Mouse (Mus musculus) intestine, embryonic 15.5 days (tissue): Measurements from ENCODE around the gene Clca2. TPM values are rescaled to one million over a fixed set of nuclear protein-coding genes. Genes with fewer than 3 reads are reported as not detected.
A peak's percentile ranks its signal among the peaks of the same experiment; 100 is the strongest.

ENCODE experiments used
- ATAC-seq: fragments of 200-750 bp; cut with Nextera tagmentation; 2 replicates; pipeline ENCODE4 v1.8.0; 2017; ENCODE audit warnings: moderate TSS enrichment, moderate library complexity
- H3K27ac ChIP-seq: fragments of 300-500 bp; sonication (generic); 2 replicates; pipeline ENCODE4 v1.5.1; 2015; ENCODE audit warnings: mild to moderate bottlenecking, inconsistent platforms
- H3K27me3 ChIP-seq: fragments of 300-500 bp; sonication (generic); replicated peaks from 2 replicates; pipeline ENCODE4 v1.6.1; 2015; ENCODE audit warnings: inconsistent platforms
- H3K36me3 ChIP-seq: fragments of 300-500 bp; sonication (generic); 2 replicates; pipeline ENCODE4 v1.6.1; 2015; ENCODE audit warnings: inconsistent platforms
- H3K4me1 ChIP-seq: fragments of 300-500 bp; sonication (generic); replicated peaks from 2 replicates; pipeline ENCODE4 v1.6.1; 2015; ENCODE audit warnings: inconsistent platforms
- H3K4me2 ChIP-seq: fragments of 300-500 bp; sonication (generic); replicated peaks from 2 replicates; pipeline ENCODE4 v1.6.1; 2015; ENCODE audit warnings: mild to moderate bottlenecking, inconsistent platforms
- H3K4me3 ChIP-seq: fragments of 300-500 bp; sonication (generic); replicated peaks from 2 replicates; pipeline ENCODE4 v1.5.1; 2015; ENCODE audit warnings: inconsistent platforms
- H3K9ac ChIP-seq: fragments of 300-500 bp; sonication (generic); 2 replicates; pipeline ENCODE4 v1.6.1; 2015; ENCODE audit warnings: inconsistent platforms
- H3K9me3 ChIP-seq: fragments of 300-500 bp; sonication (generic); 2 replicates; pipeline ENCODE4 v1.6.1; 2016; ENCODE audit warnings: inconsistent platforms
- WGBS: fragments of 180-500 bp; shearing (Covaris S2); methylation state at CpG from one replicate; pipeline ENCODE4 v1.1.7; 2015; 5-methylcytosine and 5-hydroxymethylcytosine counted together
- polyA plus RNA-seq: library from polyadenylated mRNA; unstranded; fragments of >200 nt; fragmentation: Nextera tagmentation; extraction: Ambion mirVana; gene quantifications from 2 replicates; pipeline ENCODE4 v1.2.1, GENCODE M21; 2015

Gene Clca2
- polyA plus RNA-seq, 1 experiment from 2014 or later: 0.50 TPM

DNA sequence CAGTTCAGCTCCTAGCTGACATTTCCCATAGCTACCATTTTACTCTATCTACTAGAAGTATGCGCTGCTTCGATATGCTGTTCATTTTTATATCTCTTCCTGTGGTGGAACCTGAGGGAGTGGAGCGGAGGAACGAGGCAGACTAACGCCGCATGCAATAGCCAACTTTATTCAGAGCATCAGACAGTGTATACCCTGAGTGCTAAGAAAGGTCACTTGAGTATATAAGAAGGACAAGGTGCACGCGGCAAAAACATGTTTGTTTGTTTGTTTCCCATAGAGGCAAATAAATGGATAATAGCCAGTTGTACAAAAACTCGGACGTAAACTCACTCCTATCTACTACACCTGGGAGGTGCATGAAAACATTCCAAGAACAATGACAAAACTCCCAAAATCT lies 18.4 kb upstream of the Clca2 start:
- peak overlapping the region; percentile 86; the same call in 1 of the 2 replicates for H3K27ac ChIP-seq
- H3K36me3 ChIP-seq: no peaks in the 10 kb centered on the region
- H3K4me1 ChIP-seq: no peaks in the 10 kb centered on the region
- no peaks in the 10 kb centered on the region for H3K9me3 ChIP-seq
- no peaks in the 10 kb centered on the region for H3K27me3 ChIP-seq
- H3K4me3 ChIP-seq: peak overlapping the region; percentile 84
- no peak for ATAC-seq
- H3K4me2 ChIP-seq: peak overlapping the region; percentile 70
- H3K9ac ChIP-seq: peak overlapping the region; percentile 52
- 82% methylated on average over 10 of the region's 10 CpGs for WGBS

DNA sequence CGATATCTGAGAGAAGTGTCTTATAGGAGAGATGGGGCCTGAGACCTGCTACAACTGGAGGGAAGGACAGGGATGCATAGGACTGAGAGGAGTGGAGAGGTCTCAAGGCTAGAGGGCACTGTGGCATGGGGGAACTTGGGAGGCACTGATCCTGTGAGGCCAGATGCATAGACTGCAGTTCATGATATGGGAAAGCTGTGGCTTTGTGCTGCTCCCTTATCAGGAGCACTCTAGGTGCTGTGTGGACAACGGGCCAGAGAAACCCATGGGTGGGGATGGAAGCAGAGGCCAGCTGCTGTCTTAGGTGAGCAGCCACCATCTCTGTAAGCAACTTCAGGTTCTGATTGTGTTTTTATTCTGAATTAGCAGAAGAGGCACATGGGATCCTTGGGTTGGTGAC lies 15.9 kb upstream of the Clca2 start:
- H3K9me3 ChIP-seq: no peaks in the 10 kb centered on the region
- no peaks in the 10 kb centered on the region for H3K27me3 ChIP-seq
- H3K9ac ChIP-seq: no peak overlapping the region
- no peaks in the 10 kb centered on the region for H3K36me3 ChIP-seq
- H3K4me2 ChIP-seq: no peak overlapping the region
- no peak overlapping the region for H3K27ac ChIP-seq
- no peaks in the 10 kb centered on the region for H3K4me1 ChIP-seq
- ATAC-seq: no peak
- WGBS: 83% methylated on average over 2 of the region's 2 CpGs
- H3K4me3 ChIP-seq: no peak overlapping the region

DNA sequence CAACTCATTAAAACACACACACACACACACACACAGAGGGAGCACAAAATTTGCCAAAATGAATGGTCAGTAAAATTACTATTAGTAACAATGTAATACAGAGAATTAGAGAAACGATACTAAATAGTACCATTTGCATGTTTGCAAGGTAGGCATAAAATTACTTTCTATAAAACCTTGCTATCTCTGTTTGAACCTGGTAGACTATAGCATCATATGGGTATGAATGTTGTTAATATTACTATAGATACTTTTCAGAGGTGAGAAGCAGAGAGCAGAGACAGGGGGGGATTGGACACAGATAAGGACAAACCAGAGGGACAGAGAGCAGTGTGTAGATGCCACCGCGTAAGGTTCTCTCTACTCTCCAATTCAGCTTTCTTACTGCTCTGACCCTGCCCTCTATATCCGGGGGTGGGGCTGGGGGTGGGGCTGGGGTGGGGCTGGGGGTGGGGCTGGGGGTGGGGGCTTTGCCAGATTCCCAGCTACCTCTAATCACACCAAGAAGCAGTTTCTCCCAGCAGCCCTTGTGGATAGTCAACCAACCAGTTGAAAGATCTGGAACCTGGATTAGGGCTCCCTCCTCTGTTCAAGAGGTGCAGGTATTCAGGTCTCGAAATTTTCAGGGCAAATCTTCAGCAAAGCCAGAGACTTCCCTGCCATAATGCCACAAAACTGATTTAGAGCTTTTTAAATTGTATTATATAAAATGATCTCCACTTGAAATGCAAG lies 6.7 kb upstream of the Clca2 start:
- no peak overlapping the region for H3K27ac ChIP-seq
- ATAC-seq: no peak
- no peak overlapping the region for H3K4me2 ChIP-seq
- no peaks in the 10 kb centered on the region for H3K36me3 ChIP-seq
- H3K4me1 ChIP-seq: no peaks in the 10 kb centered on the region
- no peak overlapping the region for H3K4me3 ChIP-seq
- no peak overlapping the region for H3K9ac ChIP-seq
- no peaks in the 10 kb centered on the region for H3K27me3 ChIP-seq
- H3K9me3 ChIP-seq: no peaks in the 10 kb centered on the region
- WGBS: 75% methylated on average over 5 of the region's 5 CpGs

DNA sequence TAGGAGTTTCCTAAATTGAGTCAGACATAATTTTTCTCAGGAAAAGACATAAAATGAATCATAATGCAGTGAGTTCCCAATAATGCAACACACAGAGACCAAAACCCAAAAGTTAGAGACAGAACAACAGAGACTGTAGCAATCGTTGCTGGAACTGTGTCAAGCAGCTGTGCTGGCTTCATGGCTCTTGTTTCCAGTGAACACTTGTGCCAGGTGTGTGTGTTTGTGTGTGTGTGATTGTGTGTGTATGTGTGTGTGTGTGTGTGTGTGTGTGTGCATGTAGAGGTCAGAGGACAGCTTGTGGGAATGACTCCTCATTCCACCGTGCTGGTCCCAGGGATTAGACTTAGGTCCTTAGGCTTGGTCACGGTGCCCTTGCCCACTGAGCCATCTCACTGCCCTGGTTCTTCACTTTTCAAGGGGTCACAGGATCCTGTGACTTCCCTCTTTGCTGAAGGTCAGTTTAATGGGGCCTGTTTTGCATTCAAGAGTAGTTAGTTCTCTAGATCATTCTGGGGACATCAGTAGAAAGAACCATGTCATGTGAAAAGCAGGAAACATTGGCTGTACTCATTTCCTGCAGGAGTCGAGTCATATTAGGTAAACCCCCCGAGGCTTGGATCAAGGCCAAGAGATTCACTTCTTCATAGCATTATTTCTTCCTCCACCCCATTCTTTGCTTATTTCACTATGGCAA lies 6.0 kb upstream of the Clca2 start:
- Histone ChIP-seq H3K27me3 (no peaks in the 10 kb centered on the region), H3K4me2 (no peak overlapping the region), H3K4me3 (no peak overlapping the region), H3K27ac (no peak overlapping the region), H3K4me1 (no peaks in the 10 kb centered on the region), H3K36me3 (no peaks in the 10 kb centered on the region), H3K9ac (no peak overlapping the region), H3K9me3 (no peaks in the 10 kb centered on the region)
- ATAC-seq: no peak; the same call in 1 of the 2 replicates
- WGBS: 54% methylated on average over 5 of the region's 5 CpGs

DNA sequence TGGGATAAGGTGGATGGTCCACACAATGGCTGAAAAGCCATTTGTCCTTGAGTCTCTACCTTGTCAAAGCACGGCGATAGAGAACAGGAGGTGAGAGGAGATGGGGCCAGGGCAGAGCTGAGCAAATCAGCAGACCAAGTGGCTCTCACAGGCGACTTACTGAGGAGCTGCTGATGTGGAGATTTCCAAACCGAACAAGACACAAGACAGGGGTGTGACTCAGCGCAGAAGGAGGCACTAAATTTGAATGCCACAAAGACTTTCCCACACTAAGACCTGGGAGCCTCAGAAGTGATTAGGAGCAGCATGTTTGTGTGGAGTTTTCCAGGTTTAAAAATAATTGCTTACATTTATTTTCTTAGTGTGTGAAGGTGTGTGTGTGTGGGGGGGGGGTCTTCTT lies 4.5 kb upstream of the Clca2 start:
- Histone ChIP-seq H3K9me3 (no peaks in the 10 kb centered on the region), H3K27ac (no peak overlapping the region), H3K4me2 (no peak overlapping the region), H3K9ac (no peak overlapping the region), H3K27me3 (no peaks in the 10 kb centered on the region), H3K36me3 (no peaks in the 10 kb centered on the region), H3K4me1 (no peaks in the 10 kb centered on the region; the same call in 1 of the 2 replicates), H3K4me3 (no peak overlapping the region)
- 50% methylated on average over 5 of the region's 5 CpGs for WGBS
- ATAC-seq: no peak

DNA sequence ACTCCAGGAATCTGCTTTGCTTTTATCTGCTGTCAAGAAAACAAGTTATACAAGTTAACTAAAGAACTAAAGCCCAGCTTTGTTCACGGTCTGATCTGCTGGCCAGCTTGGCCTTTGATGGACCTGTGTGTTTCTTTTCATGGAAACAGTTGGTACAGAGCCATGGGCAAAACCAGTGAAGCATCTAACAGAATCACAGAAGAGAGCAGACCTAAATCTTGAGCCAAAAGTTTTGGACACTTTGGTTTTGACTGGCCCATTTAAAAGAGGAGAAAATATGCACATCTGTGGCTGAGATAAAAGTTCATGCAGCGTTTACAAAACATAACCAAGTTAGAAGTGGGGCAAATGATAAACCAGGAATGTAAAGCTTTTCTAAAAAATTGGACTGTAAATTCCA lies 4.1 kb upstream of the Clca2 start:
- no peaks in the 10 kb centered on the region for H3K27me3 ChIP-seq
- H3K4me1 ChIP-seq: no peaks in the 10 kb centered on the region; the same call in 1 of the 2 replicates
- no peaks in the 10 kb centered on the region for H3K9me3 ChIP-seq
- WGBS: 75% methylated on average over 2 of the region's 2 CpGs
- no peak for ATAC-seq
- no peak overlapping the region for H3K4me2 ChIP-seq
- no peak overlapping the region for H3K9ac ChIP-seq
- no peaks in the 10 kb centered on the region for H3K36me3 ChIP-seq
- H3K4me3 ChIP-seq: no peak overlapping the region
- no peak overlapping the region for H3K27ac ChIP-seq

DNA sequence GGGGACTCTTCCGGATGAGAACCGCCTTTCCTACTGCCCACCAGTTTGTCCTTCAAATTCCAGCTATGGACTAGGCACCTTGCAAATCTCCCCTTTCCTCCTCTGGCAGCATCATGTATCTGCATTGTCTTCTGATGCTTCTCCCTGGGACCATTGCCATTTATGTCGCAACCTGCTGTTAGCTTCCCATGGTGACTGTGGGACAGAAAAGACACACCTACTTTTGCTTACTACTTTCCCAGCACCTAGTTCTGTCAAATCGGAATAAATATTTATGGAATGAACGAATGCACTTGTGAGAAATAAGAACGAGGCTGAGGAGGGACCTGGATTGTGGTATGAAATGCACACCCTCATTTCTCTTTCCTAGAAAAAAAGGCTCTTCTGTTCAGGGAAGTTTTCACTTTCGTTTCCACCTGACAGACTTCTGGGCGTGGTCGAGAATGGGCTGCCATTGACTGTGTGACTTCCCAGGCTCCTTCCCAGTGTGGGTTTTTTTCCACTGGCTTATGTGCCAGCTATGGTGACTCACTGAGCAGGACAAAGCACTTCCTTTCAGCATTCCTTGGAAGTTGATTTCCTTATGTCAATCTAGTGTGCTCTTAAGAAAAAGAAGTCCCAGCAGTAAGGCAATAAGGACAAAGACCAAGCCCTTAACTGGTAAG lies 2.8 kb upstream of the Clca2 start:
- Histone ChIP-seq H3K4me3 (no peak overlapping the region), H3K36me3 (no peaks in the 10 kb centered on the region), H3K27me3 (no peaks in the 10 kb centered on the region), H3K9ac (no peak overlapping the region), H3K4me1 (no peaks in the 10 kb centered on the region; the same call in 1 of the 2 replicates), H3K9me3 (no peaks in the 10 kb centered on the region), H3K27ac (no peak overlapping the region), H3K4me2 (no peak overlapping the region)
- 64% methylated on average over 9 of the region's 9 CpGs for WGBS
- peak; percentile 85 for ATAC-seq

DNA sequence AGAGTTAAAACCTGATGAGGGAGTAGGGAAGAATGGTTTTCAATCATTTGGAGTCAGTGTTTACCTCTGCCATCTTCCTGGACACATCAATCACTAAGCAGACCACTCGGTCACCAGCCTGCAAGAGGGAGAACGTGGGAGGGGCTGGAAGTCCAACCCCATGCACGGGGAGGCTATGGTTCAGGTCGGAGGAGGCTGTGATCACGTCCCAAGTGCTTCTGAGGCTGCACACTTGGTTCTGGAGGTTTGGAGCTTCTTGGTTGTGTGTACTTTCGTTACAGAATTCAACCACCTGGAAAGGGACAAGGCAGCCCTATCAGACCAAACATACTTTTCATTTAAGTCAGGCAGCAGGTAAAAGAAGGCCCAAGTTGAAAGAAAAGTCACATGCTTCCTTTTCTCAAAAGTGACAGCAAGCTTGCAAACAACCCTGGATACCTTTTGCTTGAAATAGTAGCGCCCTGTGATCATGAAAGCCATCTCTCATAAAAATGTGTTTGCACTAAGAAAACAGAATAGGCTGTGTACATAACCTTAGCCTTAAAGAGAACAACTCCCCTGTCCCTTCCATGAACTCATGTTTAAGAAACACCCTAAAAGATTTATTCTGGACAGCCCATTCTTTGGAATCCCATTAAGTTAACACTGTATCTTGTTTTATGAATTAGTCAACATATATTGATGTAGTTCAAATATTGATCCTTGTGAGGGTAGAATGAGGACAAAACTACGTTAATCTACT lies 11.2 kb downstream of the Clca2 start:
- 0 out of 2 replicates have a peak overlapping the region, but pooled peaks have one; percentile 32 for H3K27ac ChIP-seq
- H3K9ac ChIP-seq: no peak overlapping the region
- no peak overlapping the region for H3K4me2 ChIP-seq
- WGBS: 39% methylated on average over 8 of the region's 8 CpGs
- H3K9me3 ChIP-seq: no peaks in the 10 kb centered on the region
- ATAC-seq: peak; percentile 46; the same call in 1 of the 2 replicates
- H3K4me3 ChIP-seq: no peak overlapping the region
- H3K27me3 ChIP-seq: no peaks in the 10 kb centered on the region
- H3K4me1 ChIP-seq: no peaks in the 10 kb centered on the region
- H3K36me3 ChIP-seq: no peaks in the 10 kb centered on the region

DNA sequence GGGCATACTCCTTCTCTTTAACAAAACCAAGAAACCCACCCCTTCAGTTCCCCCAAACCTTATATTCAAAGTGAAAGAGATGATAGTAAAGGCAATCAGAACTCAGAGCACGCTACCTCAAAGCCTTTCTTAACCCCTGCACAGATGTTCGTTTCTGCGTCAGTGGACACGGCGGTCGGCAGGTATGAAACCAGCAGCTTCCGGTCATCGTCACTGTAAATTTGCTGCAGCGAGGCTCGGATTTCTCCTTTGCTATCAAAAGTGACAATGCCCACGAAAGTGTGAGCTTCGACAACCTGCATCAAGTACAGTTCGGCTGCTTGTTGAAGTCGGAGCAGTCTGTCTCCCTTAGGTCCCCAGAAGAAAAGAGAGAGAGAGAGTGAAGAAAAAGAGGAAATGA lies 13.1 kb downstream of the Clca2 start:
- Histone ChIP-seq H3K4me3 (no peak overlapping the region), H3K27ac (no peak overlapping the region), H3K4me1 (no peaks in the 10 kb centered on the region), H3K27me3 (no peaks in the 10 kb centered on the region), H3K9me3 (no peaks in the 10 kb centered on the region), H3K4me2 (no peak overlapping the region), H3K9ac (no peak overlapping the region), H3K36me3 (no peaks in the 10 kb centered on the region)
- ATAC-seq: no peak
- 91% methylated on average over 14 of the region's 14 CpGs for WGBS

DNA sequence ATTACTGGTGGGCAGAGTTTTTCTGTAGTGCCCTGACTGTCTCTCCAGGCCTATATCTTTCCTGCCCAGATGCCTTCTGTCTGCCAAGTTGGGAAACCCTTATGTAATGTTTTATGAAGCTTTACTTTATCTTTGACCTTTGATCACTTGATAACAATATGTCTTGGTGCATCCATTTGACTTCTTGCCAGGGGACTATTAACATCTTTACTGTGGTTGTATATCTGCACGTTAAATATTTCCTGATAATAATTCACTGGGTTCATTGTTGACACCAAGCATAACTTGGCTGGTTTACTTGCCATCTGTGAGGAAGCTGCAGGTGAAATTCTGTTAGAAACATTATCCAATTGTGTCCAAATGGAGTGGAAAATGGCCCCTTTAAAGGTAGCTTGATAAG lies 16.2 kb downstream of the Clca2 start:
- no peak overlapping the region for H3K27ac ChIP-seq
- 42% methylated on average over 1 of the region's 1 CpGs for WGBS
- no peaks in the 10 kb centered on the region for H3K4me1 ChIP-seq
- H3K4me2 ChIP-seq: no peak overlapping the region
- H3K9ac ChIP-seq: no peak overlapping the region
- no peaks in the 10 kb centered on the region for H3K9me3 ChIP-seq
- H3K36me3 ChIP-seq: no peaks in the 10 kb centered on the region
- no peak overlapping the region for H3K4me3 ChIP-seq
- ATAC-seq: peak; percentile 88
- no peaks in the 10 kb centered on the region for H3K27me3 ChIP-seq

DNA sequence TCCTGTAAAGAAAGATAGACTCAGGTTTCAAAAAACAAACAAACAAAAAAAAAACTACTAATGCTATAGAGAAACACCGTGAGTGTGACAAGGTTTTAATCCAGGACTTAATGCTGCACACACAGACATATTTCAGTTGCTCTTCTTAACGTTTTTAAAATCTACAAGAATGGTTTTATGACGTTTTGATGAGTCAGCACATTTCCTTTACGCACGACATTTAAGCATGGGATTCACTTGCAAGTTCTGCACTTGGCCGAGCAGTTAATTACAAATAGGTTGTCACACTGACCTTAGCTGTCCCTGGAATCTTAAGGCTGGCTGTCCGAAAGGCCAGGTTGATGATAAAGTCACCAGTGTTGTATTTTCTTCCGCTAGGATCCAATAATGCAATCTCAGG lies 18.3 kb downstream of the Clca2 start:
- Histone ChIP-seq H3K4me1 (no peaks in the 10 kb centered on the region), H3K9ac (no peak overlapping the region), H3K4me2 (no peak overlapping the region), H3K36me3 (no peaks in the 10 kb centered on the region), H3K27me3 (no peaks in the 10 kb centered on the region), H3K27ac (no peak overlapping the region), H3K9me3 (no peaks in the 10 kb centered on the region), H3K4me3 (no peak overlapping the region)
- WGBS: 81% methylated on average over 8 of the region's 8 CpGs
- ATAC-seq: no peak

DNA sequence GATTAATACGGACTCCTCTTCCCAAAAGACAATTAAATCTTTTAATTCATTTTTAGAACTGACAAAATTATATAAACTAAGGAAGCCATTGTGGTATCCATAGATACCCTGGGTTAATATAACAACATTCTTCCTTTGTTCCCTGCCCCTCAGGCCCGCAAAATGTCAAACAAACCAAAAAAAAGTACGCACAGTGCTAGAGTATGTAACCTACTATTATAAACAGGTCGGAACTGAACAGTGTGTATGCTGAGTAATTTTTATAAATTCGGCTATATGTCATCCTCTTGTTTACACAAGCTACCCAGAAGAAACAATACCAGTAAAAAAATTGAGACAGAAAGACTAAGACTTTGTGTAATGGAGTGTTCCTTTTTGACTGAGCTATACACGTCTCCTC lies 20.8 kb downstream of the Clca2 start:
- Histone ChIP-seq H3K4me1 (no peaks in the 10 kb centered on the region), H3K36me3 (no peaks in the 10 kb centered on the region), H3K9me3 (no peaks in the 10 kb centered on the region), H3K27ac (no peak overlapping the region), H3K4me2 (no peak overlapping the region), H3K4me3 (no peak overlapping the region), H3K9ac (no peak overlapping the region), H3K27me3 (no peaks in the 10 kb centered on the region)
- 45% methylated on average over 6 of the region's 6 CpGs for WGBS
- ATAC-seq: peak; percentile 37; the same call in 1 of the 2 replicates
